Mouse (Mus musculus) Muller cell, postnatal 12 days (primary cell): Measurements from ENCODE around the gene Jund.

Source experiments
- DNase-seq: peaks from one replicate; pipeline ENCODE4 v3.0.0-alpha.2; 2015; ENCODE audit errors: inconsistent ontology term

Jund gene

GRCm38 (mm10) chr8:70698310-70699109 is at the start of gene Jund:
TSS of gene Jund (plus strand) at chr8:70698949.
- peak; percentile 99 for DNase-seq

DNA sequence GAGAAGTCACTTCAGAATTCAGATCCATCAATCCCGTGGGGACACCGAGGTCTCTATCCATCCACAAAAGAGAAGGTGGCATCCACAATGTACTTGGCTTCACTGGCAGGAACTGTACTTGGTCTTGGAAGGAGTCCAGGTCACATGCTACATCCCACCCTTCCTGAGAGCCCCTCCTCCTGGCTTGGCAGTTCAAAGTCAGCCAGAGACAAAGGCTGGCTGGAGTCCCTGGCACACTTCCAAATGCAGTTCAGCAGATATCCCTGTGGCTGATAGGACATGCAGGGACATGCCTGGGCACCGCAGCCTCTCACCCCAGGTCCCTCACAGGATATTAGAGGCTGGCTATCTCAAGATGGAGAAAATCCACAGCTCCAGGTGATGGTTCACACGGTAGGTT is 49.4 kb upstream of the Jund start:
- peak; percentile 94 for DNase-seq

- DNase-seq = no peak
Measured at GRCm38 (mm10) chr8:70650351-70650750, 48.4 kb upstream of the Jund start.

DNA sequence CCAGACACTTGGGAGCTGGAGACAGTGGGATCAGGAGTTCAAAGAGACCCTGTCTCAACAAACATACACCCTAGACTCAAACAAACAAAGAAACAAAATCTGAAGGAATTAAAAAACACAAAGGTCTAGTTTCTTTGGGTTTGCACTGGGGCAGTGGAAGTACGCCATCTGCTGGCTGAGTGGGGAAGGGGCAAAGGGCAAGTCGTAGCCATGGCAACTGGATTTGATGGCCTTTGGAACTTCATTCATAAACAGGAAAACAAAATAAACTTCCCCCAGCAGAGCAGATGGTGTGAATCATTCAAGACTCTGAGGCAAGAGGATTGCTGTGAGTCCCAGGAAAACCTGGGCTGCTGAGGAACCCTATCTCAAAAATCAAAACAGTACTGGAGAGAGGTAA is 45.5 kb upstream of the Jund start:
- peak; percentile 58 for DNase-seq

DNA sequence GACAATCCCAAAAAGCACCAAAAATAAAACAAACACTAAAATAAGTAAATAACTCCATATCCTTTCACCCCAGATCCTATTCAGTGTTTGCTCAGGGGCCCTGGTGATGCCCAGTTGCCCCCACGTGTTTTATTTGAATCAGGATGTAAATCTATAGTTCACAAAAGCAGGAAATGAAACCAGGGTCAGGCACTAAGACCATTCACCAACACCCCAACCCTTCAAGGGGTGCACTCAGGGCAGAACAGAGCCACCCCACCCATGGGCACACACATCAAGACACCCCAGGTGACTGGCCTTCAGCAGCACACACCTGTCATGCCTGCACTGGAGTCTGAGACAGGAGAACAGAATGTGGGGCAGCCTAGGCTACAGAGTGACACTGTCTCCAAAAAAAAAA is 44.6 kb upstream of the Jund start:
- no peak for DNase-seq

- peak; percentile 70 for DNase-seq
Measured at GRCm38 (mm10) chr8:70655469-70655868, 43.3 kb upstream of the Jund start.

DNA sequence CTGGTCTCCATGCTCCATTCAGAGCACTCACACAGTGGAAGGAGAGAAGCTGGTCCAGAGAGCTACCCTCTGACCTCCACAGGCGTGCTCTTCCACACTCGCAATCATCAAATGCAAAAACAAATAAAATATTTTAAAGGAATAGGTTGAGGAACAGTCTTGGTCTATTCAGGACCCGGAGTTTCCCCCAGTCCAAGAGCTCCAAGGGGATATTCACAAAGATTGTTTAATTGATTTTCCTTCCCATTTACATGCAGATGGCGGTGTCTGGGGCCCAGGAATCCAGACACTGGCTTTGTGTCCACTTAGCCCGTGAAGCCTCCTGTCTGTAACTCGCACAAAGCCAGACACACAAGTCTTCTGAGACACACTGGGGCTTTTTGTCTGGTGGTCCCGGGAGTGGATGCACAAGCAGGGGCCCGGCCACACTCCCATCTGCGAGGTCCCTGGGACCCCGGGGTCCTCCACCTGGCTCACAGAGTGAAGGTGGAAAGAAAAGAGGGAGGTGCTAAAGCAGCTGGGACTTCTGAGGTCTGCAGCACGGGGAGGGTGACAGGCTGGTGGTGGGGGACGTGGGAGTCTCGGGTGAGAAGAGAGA is 42.5 kb upstream of the Jund start:
- DNase-seq = peak; percentile 62

DNA sequence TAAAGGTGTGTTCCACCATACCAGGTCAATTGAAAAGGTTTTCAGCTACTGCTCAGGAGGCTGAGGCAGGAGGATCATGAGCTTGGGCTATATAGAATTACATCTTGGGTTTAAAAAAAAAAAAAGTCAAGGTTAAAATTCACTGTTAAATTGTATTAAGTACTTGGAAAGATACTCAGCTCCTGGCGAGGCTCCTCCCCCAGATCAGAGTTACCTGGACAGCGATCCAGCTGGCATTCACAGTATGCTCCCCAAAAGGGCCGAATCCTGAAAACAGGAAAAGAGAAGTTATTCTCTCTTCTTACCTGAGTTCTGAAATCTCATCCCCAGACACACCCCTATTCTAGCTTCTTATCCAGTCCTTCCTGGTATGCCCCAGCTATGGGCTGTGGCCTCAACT is 41.5 kb upstream of the Jund start:
- DNase-seq = no peak

DNA sequence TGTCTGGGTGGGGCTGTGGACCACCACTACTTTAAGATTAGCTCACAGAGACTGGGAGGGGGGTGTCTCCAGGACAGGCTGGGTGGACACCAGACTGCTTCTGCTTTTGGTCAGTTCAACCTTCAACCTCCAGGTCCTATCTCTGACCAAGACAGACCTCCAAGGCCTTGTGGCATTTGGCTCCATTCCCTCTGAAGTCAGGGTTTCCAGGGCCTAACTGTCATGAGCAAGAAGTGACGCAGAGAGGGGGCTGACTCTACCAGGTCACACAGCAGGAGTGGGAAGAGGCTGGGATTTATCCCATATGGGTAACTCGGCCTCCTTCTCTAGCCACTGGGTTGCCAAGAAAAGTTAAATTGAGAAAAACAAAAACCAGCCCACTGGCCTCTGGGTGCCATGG is 41.0 kb upstream of the Jund start:
- no peak for DNase-seq

GRCm38 (mm10) chr8:70658897-70659603 is 39.7 kb upstream of the Jund start:
- no peak for DNase-seq

- peak; percentile 94 for DNase-seq
Measured at GRCm38 (mm10) chr8:70659604-70660272, 39.0 kb upstream of the Jund start.

DNA sequence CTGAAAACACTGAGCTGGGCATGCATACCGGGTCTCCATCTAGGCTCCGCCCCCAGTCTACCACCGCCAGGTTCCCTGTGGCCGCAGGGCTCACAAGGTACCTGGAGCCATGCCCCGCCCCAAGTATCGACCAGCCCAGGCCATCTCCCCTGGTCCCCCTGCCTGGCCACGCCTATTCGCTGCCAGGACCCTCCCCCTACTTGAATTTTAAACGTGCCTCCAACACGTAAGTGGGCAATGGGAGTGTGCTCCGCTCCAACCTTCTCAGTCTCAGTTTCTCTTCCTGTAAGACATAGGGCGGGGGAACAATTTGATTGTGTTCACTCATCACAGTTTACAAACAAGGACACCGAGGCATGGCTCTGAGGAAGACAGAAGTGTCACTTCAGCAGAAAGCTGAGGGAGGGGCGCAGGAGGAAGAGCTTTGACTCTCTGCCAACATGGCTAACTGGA is 38.5 kb upstream of the Jund start, which contains the start of gene Pgpep1:
Gene Pgpep1 (minus strand): TSS at position 116 of the 453 bp plus-strand sequence.
- no peak for DNase-seq

DNA sequence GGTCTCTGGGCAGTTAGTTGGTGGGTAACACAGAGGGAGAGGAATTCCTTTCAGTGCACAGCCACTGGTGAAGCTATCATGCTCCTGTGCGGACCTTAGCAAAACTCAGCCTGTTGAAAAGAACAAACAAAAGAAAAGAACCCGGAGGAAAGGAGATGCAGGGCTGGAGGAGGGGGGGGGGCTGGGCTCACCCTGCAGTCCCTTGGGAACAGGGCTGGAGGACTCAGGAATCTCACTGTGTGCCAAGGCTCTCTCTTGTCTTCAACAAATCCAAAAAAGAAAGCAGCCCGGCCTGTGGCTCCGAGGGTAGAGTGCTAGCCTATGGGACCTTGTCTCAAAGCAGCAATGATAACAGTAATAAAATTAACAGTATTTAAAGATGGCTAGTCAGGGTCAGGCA is 35.1 kb upstream of the Jund start:
- DNase-seq = no peak

DNA sequence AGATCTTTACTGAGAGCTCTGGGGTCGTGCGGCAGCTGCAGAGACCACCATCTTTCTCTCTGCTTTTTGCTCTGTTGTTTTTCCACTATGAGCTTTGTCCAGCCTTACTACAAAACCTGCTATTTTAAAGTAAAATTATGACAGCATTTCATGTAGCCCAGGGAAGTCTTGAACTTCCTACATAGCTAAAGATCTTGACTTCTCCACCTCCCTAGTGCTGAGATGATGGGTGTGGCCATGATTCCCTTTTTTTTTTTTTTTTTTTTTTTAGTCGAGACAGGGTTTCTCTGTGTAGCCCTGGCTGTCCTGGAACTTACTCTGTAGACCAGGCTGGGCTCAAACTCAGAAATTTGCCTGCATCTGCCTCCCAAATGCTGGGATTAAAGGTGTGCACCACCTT is 34.1 kb upstream of the Jund start:
- no peak for DNase-seq

DNA sequence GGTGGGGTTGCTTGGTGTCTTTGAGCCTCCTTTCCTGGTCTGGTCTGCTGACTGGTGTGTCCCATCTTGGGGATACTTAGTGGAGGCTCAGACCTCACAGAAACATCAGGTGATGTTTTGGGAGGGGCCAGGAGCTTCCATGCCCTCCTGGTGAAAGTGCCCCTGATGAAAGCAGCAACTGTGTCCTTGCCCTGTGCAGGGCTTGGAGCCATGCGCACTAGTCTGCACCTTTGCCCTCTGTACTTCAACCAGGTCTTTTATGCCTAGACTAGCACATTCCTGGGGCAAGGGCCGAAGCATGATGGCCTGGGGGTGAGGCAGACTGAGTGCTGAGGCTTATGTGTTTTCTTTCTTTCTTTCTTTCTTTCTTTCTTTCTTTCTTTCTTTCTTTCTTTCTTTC is 33.1 kb upstream of the Jund start:
- no peak for DNase-seq

DNA sequence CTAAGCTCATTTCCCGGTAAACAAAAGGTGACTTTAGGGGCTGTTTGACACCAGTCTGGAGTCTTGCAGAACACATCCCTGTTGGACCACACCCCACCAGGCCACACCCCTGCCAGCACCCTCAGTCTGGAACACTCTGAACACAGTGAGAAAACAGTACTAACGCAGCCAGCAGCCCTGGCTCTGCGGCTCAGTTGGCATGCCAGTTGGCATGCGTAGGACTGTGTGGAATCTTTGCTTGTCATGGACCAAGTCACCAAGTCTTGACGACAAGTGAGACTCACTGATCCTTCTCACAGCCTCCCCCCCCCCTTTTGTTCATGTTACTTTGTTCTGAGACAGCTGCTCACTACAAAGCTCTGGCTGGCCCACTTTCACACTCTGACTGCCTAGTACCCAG is 31.7 kb upstream of the Jund start:
- DNase-seq = peak; percentile 89

- peak; percentile 76 for DNase-seq
Measured at GRCm38 (mm10) chr8:70671615-70672324, 27.0 kb upstream of the Jund start.

- DNase-seq = no peak
Measured at GRCm38 (mm10) chr8:70672325-70673078, 26.2 kb upstream of the Jund start.

GRCm38 (mm10) chr8:70673079-70673856 is 25.5 kb upstream of the Jund start, which contains the start of gene Lsm4:
TSS of gene Lsm4 (plus strand) at chr8:70673248.
- DNase-seq = peak; percentile 98

- DNase-seq = no peak
Measured at GRCm38 (mm10) chr8:70674109-70674508, 24.6 kb upstream of the Jund start.
